Mouse (Mus musculus) C2C12 (cell line): ENCODE measurements around the gene Gucy2c.

Experiments
- CTCF ChIP-seq: IDR thresholded peaks from one replicate; pipeline ENCODE4 v1.5.1; 2011; ENCODE audit not compliant: control insufficient read depth, insufficient read depth, insufficient read length
- MAX ChIP-seq: IDR thresholded peaks from one replicate; pipeline ENCODE4 v1.6.1; 2011; ENCODE audit warnings: mild to moderate bottlenecking, control low read depth
- MYOD1 ChIP-seq: IDR thresholded peaks from one replicate; pipeline ENCODE4 v1.6.1; 2011; ENCODE audit warnings: low read depth; ENCODE audit not compliant: control insufficient read depth, insufficient read length
- USF1 ChIP-seq: IDR thresholded peaks from one replicate; pipeline ENCODE4 v1.6.1; 2011; ENCODE audit warnings: low read depth, mild to moderate bottlenecking, control low read depth, moderate library complexity

DNA sequence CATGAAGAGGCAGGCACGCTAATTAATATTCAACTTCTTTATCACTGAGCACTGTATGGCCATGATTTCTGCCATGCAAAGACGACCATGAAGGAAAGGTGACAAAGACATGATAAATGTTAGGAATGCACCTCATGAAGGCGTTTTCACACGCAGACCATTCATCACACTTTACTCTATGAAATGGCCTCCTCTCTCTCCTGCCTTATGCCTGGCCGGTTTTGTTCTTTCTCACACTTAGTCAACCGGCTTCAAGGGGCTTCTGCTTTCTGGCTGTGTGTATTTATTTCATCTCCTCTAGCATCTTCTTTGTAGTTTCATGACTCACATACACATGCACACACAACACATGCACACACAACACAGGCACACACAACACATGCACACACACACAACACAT, 19.7 kb upstream of the Gucy2c start:
- TF ChIP-seq CTCF (no peak), MAX (no peak), MYOD1 (no peak), USF1 (no peak)
